Mouse (Mus musculus): ENCODE measurements at regions not wholly inside any gene's neighbourhood (a gene's known extent, or its start where the extent isn't known, plus 50 kb on each side); places are given as distances from the start of the nearest gene placed in this dataset.

- no peak for DNase-seq (ENCODE audit: low spot score in 2 of 2)
Observed at GRCm38 (mm10) chr7:73191388-73192278, 183.7 kb upstream of the Rgma start.

- no peak for DNase-seq (ENCODE audit: low spot score in 2 of 2)
Observed at GRCm38 (mm10) chr7:73192839-73193238, 182.5 kb upstream of the Rgma start.

- DNase-seq (ENCODE audit: low spot score in 2 of 2), result no peak
Observed at GRCm38 (mm10) chr7:73195306-73195705, 180.0 kb upstream of the Rgma start.

GRCm38 (mm10) chr7:73196851-73197531 is 178.3 kb upstream of the Rgma start:
- DNase-seq (ENCODE audit: low spot score in 2 of 2), result no peak

GRCm38 (mm10) chr7:73198069-73198468 is 177.2 kb upstream of the Rgma start:
- no peak for DNase-seq (ENCODE audit: low spot score in 2 of 2)

- DNase-seq (ENCODE audit: low spot score in 2 of 2), result no peak
Observed at GRCm38 (mm10) chr7:73199967-73200366, 175.3 kb upstream of the Rgma start.

GRCm38 (mm10) chr7:73201330-73201729 is 174.0 kb upstream of the Rgma start:
- DNase-seq (ENCODE audit: low spot score in 2 of 2), result no peak

GRCm38 (mm10) chr7:73206922-73207811 is 168.1 kb upstream of the Rgma start:
- DNase-seq (ENCODE audit: low spot score in 2 of 2), result no peak

- DNase-seq (ENCODE audit: low spot score in 2 of 2), result no peak
Observed at GRCm38 (mm10) chr7:73208479-73208816, 166.9 kb upstream of the Rgma start.

- no peak for DNase-seq (ENCODE audit: low spot score in 2 of 2)
Observed at GRCm38 (mm10) chr7:73208817-73209602, 166.3 kb upstream of the Rgma start.

GRCm38 (mm10) chr7:73210078-73210477 is 165.2 kb upstream of the Rgma start:
- DNase-seq (ENCODE audit: low spot score in 2 of 2), result no peak

GRCm38 (mm10) chr7:73222237-73222915 is 152.9 kb upstream of the Rgma start:
- no peak for DNase-seq (ENCODE audit: low spot score in 2 of 2)

- no peak for DNase-seq (ENCODE audit: low spot score in 2 of 2)
Observed at GRCm38 (mm10) chr7:73222929-73223512, 152.3 kb upstream of the Rgma start.

- no peak for DNase-seq (ENCODE audit: low spot score in 2 of 2)
Observed at GRCm38 (mm10) chr7:73233539-73234158, 141.7 kb upstream of the Rgma start.

GRCm38 (mm10) chr7:73238486-73238885 is 136.8 kb upstream of the Rgma start:
- no peak for DNase-seq (ENCODE audit: low spot score in 2 of 2)

GRCm38 (mm10) chr7:73243591-73244355 is 131.5 kb upstream of the Rgma start:
- DNase-seq (ENCODE audit: low spot score in 2 of 2), result no peak

- no peak for DNase-seq (ENCODE audit: low spot score in 2 of 2)
Observed at GRCm38 (mm10) chr7:73245431-73245830, 129.9 kb upstream of the Rgma start.

GRCm38 (mm10) chr7:73250593-73250992 is 124.7 kb upstream of the Rgma start:
- no peak for DNase-seq (ENCODE audit: low spot score in 2 of 2)

- no peak for DNase-seq (ENCODE audit: low spot score in 2 of 2)
Observed at GRCm38 (mm10) chr7:73251187-73251740, 124.0 kb upstream of the Rgma start.
